Mouse (Mus musculus) adrenal gland, adult 18-20 months (tissue): ENCODE results near the gene Rps6kb2. TPM values are rescaled to one million over a fixed set of nuclear protein-coding genes. Genes with fewer than 3 reads are reported as not detected.

Source experiments
- DNase-seq, 2 experiments: peaks; one replicate each; pipeline ENCODE4 v3.0.0; 2021 to 2022; ENCODE audit warnings: low spot score in 2 of 2
- total RNA-seq, 2 experiments: library from RNA; stranded (reverse); gene quantifications; 1 replicate in 1 of 2; 2 replicates in 1 of 2; pipeline ENCODE4 v1.2.3; 2021

Gene Rps6kb2
- total RNA-seq, 2 experiments from 2014 or later, result 30.2 to 36.3 TPM

DNA sequence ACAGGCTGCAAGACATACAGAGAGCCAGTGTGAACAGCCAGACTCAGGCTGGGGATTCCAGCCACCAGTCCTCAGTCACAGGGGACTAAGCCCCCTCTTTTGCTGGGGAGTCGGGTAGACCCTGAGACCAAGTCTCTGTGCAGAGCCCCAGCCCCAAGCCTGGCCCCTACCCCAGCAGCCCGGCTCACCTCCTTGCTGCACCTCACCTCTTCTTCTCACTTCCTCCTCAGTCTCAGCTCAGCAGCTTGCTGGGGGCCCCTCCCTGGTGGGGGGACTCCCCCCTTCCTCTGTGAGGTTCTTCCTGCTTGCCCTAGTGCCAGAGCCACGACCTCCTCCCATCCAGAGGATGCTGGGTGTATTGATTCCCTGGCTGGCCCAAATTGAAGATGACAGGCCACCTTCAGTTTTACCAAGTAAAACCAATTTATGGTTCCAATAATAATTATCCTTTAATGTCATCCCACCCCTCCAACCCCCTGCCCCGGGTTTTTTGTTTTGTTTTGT lies 27.7 kb upstream of the Rps6kb2 start, which contains the start of gene Tbc1d10c:
TSS of gene Tbc1d10c (minus strand) at position 454 of the 504 bp plus-strand sequence.
- no peak for DNase-seq

DNA sequence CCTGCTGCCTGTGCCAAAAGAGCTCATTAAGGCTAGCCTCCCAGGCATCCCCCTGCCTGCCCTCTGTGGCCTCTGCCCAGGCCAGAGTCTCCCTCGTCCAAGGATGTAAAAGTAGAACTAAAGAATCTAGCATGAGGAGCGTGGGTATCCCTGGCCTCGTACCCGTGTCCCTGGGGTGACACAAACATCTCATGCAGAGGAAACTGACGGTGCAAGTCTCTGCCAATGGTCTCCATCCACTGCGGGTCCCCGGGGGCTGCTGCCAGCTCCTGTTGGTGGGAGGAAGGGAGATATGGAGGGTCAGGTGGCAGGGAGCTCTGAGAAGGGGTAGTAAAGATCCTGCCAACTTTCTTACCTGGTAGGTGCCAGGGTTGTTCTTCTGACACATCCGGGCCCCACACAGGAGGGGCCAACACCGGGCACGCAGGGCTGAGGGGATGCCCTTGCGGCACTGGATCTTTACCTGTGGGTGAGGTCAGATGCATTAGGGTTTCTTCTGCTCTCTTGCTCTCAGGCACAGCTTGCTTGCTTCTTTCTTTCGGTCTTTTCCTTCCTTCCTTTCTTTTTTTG lies 26.0 kb upstream of the Rps6kb2 start:
- no peak for DNase-seq

DNA sequence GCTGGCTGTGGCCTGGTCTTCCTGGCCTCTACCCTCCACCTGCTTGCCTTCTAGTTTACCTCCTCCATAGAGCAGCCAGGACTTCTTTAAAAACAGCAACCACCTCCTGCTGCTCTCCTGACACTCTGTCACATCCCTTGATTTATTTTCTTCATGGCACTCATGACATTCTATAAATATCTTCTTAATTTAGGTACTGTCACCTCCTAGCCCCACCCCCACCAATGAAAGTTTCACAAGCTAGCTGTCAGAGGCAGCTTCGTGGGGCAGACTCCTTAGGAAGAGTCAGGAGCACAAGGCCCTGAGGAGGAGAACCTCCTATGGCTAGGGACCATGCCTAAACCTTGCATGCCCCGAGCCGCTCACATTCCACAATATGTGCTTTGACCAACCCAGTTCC lies 24.1 kb upstream of the Rps6kb2 start:
- no peak for DNase-seq

DNA sequence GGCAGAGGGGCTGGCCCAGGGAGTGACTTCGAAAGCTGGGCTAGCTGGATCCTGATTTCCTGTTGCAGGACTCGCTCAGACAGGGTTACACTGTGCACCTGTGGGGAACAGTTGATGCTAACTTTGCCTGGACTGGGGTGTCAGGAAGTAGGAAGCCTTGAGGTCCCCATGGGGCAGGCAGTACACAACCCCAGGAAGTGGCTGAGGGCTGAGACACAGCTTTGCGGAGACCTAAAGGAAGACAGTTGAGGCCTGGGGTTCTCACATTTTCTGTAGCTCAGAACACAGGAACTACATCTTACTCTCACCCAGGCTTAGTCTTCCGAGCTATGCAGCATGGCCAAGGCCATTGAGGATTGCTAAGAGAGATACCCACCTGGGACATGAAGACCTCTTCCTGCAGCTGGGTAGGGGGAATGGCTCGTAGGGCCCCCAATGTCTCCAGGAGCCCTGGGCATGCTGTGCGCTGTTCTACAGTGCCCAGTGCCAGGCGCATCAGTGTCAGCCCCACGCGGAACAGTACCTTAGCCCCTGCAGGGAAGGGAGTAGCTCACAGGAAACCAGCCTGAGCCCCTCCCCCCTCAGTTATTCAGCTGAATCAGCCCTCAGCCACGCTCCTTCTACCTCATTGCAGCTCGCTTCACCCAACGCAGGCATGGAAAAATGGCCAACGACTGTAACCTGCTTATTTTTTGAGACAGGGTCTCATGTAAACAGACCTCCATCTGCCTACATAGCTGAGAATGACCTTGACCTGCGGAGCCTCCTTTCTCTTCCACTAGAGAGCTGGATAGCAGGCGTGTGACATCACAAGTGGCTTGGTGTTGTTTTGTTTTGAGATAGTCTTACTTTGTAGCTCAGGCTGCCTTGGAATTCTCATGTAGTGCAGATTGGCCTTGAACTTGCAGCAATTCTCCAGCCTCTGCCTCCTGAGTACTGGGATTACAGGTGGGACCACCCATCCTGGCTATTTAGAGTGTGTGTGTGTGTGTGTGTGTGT lies 22.1 kb upstream of the Rps6kb2 start:
- DNase-seq, result no peak

DNA sequence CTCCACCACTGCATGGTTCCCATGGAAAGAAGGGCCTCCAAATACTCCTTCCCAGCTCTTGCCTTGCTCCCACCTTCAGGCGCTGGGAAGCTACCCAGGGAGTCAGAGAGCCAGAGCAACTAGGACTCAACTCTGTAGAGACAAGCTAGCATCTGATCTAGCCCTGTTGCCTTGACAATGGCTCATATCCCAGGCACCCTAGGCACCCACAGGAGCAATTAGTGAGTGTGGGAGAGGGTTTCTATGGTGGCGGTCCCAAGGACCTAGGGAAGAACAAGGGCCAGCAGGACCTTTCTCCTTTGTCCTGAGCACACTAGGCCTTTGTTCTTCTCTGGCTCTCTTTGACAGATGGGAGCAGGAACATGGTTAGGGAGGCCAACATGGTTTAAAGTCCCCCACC lies 20.5 kb upstream of the Rps6kb2 start:
- DNase-seq, result no peak

DNA sequence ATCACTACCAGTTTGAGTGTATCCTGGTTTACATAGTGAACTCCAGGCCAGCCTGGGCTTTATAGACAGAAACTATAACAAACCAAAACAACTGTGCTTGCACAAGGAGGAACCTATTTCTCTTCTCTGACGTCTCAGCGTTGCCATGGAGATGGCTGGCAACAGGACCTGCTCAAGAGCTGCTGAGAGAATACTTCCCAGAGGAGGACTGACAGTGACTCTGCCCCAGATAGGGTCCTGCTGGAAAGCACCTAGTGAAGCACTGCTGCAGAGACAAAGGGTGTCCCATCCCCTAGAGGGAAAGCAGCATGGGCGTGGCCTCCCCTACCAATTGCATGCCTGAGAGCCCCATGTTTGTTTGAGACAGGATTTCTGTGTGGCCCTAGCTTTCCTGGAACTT lies 18.7 kb upstream of the Rps6kb2 start:
- DNase-seq, result peak in 1 of 2 experiments; percentile 57

DNA sequence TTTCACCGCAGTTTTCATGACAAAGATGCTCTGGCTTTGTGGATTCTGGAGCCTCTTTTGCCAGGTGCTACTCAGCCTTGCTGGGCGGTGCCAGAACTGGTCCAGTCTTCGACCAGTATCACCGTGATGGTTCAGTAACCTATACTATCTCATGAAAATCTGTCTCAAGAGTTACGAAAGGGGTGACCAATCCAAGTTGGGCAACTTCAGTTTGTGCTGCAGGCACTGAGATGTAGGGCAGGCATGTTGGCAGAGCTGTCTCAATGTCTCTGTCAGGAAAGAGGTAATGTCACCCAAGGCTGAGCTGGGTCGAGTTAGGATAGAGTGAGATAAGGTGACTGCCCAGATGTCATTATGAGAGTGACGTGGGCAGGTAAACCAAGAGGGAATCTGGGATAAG lies 17.3 kb upstream of the Rps6kb2 start:
- no peak for DNase-seq

DNA sequence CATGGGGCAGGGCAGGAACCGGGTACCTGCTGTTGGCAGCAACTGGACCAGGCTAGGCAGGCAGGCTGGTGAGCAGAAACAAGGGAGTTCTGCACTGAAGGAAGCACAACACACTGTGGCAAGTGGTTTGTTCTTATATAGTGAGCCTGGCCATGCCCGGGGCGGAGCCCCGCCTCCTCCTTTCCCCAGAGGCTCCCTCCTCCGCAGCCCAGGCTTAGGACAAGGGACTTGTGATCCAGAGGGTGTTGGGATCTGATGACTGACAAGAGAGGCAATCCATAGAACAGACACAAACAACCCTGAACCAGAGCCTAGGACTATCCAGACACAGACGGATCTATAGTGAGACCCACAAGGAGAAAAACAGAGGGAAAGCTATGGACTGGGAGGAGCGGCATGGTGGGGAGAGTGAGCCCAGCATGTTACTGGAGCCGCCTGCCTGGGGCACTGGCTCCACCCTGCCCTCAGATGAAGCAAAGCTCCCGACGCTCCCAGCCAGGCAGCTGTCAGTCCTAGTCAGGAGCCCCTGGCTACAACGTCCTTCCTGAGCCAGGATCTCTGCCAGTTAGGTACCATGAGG lies 12.3 kb upstream of the Rps6kb2 start, which contains the start of gene Carns1:
TSS of gene Carns1 (minus strand) at position 112 of the 580 bp plus-strand sequence.
- DNase-seq, result no peak

DNA sequence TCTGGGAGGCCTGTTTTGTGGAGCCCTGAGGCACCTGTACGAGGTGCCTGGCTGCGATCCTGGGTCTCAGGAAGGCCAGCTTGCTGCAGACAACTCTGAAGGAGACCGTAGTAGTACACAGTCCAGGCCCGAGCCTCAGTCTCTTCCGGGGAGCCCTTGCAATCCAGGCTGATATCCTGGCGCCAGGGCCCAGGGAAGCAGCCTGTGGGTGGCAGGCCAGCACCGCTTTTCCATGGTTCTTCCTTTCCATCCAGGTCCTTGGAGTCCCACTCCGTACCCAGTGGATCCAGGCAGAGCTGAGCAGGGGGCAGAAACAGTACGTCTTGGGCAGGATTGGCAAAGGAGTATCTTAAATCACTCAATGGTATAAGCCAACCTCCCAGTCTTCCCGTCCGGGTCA lies 9.8 kb upstream of the Rps6kb2 start:
- DNase-seq, result no peak

DNA sequence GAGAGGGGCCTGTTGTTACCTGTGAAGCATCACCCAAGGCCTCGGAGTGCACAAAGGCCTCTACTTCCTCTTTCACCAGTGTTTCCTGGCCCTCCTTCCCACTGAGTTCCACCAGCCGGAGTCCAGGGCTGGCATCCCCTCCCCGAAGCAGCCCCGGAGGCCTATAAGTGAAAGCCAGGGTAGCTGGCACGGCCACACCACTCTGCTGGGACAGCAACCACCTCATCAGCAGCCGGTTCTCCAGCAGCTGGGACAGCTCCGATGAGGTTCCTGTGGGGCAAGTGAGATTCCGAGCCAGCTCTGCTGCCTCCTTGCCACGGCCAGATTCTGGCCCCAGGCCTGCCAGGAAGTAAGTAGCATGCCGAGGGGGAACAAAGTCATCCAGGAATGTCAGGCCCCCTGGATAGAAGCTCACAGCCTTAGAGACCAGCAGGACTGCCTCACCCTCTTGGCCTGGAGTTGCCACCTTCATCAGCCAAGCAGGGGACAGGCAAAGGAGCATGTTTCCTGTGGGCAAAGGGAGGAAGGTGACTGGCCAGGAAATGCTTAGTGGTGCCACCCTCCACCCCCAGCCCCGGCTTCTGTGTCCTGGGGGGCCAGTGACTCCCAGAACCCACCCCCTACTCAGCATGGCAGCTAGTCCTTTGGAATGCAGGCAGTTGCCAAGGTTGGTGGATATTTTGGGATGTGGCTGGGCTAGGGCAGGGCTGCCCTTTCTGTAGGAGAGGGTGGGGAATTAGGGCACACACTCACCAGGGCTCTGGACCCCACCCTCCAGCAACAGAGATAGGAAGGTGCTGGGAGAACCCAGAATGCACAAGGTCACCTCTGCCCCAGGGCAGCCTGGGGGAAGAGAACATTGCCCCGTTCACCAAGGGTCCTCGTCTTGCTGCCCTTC lies 8.5 kb upstream of the Rps6kb2 start:
- DNase-seq, result no peak

DNA sequence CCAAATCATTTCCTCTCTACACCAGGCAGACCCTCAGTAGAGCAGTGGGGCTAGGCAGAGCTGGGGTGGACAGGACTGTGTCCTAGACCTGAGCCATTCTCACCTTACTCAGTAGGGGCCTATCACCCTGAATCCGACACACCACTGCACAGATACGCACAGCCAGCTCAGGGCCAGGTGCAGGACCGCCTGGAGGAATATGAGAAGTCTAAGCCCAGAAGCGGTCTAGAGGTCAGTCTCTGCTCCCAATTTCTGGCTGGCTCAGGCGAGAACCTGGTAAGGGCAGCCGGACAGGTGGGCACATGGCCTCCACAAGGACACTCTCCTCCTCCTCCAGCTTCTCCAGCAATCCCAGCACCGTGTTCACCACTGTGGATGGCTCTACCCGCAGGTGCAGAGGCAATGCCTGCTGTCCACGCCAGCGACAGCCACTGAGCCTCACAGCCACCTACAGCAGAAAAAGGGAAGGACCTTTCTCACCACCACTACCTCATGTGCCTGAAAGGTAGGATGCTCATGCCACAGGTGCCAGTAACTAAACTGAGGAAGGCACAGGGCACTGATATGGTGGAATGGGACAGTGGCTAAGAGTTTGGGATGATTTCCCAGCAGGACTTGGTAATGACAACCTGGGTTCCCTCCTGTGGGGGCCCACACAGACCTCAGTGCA lies 7.7 kb upstream of the Rps6kb2 start:
- DNase-seq, result no peak

DNA sequence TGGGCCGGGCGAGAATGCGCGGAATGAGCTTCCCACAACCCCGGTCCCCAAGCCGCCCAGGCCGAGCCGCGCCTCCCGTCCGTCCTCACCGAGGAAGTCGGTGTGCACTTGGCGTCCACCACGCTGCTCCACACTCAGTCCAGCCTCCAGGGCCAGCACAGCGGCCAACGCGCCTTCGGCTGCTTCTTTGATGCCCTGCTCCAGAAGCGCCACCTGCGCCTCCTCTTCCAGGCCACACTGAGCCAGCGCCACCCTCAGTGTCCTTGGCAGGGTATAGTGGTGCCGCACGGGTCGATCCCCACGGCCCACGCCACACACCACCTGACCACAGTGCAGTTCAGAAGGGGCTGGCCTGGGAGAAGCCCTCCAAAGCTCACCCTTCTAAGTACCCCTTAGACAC lies 6.7 kb upstream of the Rps6kb2 start:
- no peak for DNase-seq

DNA sequence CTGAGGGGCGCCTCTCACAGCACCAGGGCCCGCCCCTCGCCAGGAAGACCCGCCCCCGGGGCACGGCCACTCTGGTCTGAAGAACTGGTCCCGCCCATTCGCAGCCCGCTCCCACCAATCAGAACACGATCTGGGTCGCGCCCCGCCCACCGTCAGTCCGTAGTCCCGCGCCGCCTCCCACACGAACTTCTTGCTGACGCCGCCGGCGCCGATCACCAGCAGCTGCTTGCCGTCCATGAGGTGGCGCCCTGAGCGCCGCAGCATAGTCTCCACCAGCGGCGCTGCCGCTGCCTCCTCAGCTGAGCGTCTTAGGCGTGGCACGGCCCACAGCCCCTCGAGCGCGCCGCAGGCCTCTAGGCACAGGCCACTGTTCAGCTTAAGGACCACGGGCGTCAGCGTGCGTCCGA lies 6.2 kb upstream of the Rps6kb2 start:
- peak; percentile 99 for DNase-seq

DNA sequence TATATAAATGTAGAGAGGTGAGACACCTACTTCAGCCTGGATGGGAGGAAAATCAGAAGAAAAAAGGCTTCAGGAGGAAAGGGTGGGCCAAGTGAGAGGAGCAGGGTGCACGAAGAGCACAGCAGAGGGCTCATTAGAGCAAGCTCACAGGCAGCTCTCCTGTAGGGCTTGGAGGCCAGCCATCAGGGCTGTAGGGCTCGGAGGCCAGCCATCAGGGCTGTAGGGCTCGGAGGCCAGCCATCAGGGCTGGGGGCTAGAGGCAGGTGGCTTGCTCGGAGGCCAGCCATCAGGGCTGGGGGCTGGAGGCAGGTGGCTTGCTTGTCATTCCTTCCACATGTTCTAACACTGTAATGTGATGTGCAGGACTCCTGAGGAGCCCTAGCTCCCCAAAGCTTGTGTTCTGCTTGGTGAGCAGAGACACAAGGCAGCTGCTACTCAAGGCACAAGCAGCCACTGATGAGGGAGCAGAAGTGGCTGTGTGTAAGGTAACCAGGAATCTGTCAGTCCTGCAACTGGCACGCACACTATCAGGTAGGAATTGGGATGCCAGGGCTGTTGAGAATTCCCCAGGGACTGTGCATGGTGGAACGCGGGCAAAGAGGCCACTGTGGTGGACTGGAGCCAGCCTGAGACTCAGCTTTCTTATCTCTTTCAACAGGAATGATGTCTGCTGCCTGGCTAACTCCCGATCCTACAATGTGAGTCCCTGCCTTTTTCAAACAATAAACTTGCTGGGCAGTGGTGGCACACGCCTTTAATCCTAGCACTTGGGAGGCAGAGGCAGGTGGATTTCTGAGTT lies 3.7 kb upstream of the Rps6kb2 start:
- no peak for DNase-seq

DNA sequence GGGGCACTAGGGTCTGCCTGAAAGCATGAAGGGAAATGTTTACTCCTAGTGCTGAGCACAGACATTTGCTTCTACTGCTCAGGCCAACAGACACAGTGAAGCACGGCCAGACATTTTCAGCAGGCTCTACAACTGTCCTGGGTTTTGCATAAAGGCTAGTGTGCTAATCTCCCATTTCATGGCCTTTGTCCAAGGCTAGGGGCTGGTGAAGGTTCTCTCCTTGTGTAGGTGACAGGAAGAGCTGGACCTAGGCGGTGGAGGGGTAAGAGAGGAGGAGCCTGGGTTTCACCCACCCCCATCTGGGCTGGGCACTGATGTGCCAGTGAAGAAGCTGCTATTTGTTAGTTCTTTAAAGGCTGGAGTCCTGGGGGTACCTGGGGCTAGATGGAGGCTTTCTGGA lies 1.6 kb upstream of the Rps6kb2 start:
- DNase-seq, result peak in 1 of 2 experiments; percentile 38

DNA sequence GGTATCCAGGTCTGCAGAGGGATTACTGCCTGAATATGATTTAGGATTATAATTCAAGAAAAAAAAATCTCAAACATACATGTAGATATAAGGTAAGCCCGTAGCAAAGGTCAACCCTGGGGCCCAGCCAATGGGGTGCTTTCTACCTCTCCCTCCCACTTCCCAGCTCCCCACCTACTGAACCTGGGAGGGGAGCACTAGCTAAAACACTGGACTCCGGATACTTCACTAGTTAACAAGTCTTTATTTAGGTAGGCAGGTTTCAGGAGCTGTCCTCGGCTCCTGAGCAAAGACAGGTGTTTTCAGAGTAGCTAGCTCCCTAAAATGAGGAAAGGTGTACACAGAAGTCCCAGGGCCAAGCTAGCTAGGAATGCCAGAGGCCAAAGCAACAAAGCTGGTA lies 946 bp upstream of the Rps6kb2 start:
- DNase-seq, result no peak

DNA sequence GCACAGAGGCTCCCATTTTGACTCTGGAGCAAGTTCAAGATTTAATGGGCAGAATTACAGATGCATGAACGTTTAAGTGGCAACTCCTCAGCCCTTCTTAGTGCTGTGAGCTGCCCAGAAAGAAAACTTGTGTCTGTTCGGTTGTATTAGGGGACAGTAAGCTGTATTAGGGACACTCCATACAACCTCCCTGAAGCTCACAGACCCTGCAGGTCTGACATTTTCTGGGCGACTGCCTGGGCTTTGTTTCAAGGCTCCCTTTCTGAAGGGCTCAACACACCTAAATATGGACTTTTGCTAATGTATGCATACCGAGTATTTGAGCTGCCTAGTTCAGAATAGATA lies 361 bp upstream of the Rps6kb2 start:
- no peak for DNase-seq

DNA sequence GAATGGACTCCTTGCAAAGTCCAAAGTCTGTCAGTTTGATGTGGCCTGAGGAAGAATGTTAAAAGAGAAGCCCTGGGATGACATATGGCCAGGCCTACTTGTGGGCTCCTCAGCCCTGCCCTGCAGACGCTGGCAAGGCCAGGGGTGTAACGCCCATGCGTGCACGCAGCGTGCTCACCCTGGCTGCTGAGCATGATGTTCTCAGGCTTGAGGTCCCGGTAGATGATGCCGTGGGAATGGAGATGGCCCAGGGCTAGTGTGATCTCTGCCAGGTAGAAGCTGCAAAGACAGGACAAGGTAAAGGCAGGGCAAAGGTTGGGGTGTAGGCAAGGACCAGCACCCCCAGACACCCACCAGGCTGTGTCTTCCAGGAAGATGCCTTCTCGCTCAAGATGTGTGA lies 4.1 kb downstream of the Rps6kb2 start:
- no peak for DNase-seq

DNA sequence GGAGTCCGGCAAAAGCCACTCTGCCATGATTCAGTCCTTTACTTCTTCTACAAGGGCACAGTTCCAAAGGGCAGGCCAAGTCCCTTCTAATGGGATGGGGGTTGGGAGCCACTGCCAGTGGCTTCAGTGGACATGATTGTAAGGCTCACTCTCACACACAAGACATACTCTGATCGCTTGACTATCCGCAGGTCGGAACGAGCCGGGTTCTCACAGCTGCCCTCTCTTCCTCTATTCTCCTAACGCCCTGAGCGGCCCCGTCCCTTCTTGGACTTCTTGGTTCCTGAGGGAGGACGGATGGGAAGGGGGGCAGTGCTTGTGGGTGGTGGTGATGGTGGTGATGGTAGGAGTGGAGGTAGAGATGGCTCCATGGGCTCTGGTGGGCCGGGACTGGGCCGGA lies 6.4 kb downstream of the Rps6kb2 start:
- DNase-seq, result no peak
